Mouse (Mus musculus): ENCODE results near the gene Gm20532. TPM values are rescaled to one million over a fixed set of nuclear protein-coding genes. Genes with fewer than 3 reads are reported as not detected.

Gm20532 gene
- polyA plus RNA-seq, 1 experiment from 2014 or later: not detected

DNA sequence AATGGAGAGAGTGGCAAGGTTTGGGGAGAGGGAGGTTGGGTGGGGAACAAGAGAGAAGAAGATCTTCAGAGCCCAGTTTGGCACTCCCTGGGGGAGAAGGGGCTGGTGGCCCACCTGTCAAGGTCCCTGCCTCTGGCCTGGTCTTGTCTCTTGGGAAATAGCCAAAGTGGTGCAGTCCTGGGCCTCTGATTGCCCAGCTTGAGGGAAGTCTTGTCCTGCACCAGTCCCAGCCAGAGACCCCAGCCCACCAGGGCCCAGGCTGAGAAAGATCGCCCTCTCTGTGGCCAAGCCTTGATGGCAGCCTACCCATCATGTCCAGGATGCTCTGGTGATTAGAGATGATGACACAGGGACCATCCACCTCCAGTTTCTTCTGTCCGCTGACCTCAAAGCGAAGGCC is 10.5 kb downstream of the Gm20532 start:
- no peak for ATAC-seq
- WGBS: 98% methylated on average over 3 of the region's 3 CpGs
- H3K36me3 ChIP-seq (ENCODE audit: control insufficient read depth, insufficient read depth, low read length): 0 out of 2 replicates have a peak, but pooled peaks cover 9% of the 10 kb centered on the region

DNA sequence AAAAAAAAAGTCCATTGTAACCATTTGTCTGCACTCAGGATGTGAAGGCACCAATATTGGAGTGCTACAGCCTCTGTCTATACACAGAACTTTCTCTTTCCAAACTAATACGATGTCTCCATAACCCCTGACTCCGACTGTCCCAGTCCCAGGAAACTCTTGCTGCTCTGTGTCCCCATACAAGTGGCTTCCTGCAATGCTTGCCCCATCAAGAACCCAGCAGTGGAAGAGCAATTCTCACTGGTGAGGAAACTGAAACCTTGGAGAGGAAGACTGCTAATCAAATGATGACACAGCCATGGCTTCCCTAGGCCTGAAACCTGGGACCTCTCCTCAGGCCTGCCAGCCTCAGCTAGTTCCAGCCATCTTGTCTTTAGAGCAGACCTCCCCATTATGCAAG is 11.4 kb downstream of the Gm20532 start:
- Histone ChIP-seq H3K9me3 (ENCODE audit: control insufficient read depth, low read length) (no peaks in the 10 kb centered on the region), H3K36me3 (ENCODE audit: control insufficient read depth, insufficient read depth, low read length) (0 out of 2 replicates have a peak, but pooled peaks cover 9% of the 10 kb centered on the region), H3K27me3 (replicated peaks; ENCODE audit: control insufficient read depth, insufficient read depth, low read length) (no peaks in the 10 kb centered on the region), H3K4me1 (ENCODE audit: control insufficient read depth, insufficient read depth, low read length) (peaks cover 29% of the 10 kb centered on the region), H3K27ac (ENCODE audit: low read length) (no peak overlapping the region), H3K4me2 (ENCODE audit: low read depth, low read length) (no peak overlapping the region), H3K9ac (ENCODE audit: low read depth, low read length) (no peak overlapping the region), H3K4me3 (ENCODE audit: low read length) (no peak overlapping the region)
- no peak for ATAC-seq
- 88% methylated on average over 2 of the region's 2 CpGs for WGBS

More for the DNA sequence above, 10.5 kb downstream of the Gm20532 start:
- no peak overlapping the region for H3K27ac ChIP-seq (ENCODE audit: low read length)
- no peaks in the 10 kb centered on the region for H3K27me3 ChIP-seq (replicated peaks; ENCODE audit: control insufficient read depth, insufficient read depth, low read length)
- H3K9me3 ChIP-seq (ENCODE audit: control insufficient read depth, low read length): no peaks in the 10 kb centered on the region
- peaks cover 24% of the 10 kb centered on the region for H3K4me1 ChIP-seq (ENCODE audit: control insufficient read depth, insufficient read depth, low read length)
- H3K4me2 ChIP-seq (ENCODE audit: low read depth, low read length): no peak overlapping the region
- H3K9ac ChIP-seq (ENCODE audit: low read depth, low read length): no peak overlapping the region
- H3K4me3 ChIP-seq (ENCODE audit: low read length): no peak overlapping the region

DNA sequence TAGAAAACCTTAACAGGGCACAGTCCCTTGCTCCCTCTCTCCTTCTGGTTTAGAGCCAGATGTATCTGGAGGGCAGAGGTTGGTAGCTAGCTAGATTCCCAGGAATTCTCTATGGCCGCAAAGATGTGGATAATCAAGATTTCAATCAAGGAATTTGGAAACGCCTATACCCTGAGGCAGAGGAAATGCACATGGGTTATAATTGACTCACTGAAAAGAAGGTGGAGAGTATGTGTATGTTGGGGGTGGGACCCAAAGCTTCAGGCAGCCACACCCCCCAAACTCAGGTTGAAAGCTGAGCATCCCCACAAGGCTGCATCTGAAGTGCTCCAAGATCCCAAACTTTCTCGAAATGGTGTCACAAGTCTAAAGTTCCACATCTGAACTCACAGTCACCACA is 12.0 kb downstream of the Gm20532 start:
- H3K4me2 ChIP-seq (ENCODE audit: low read depth, low read length): no peak overlapping the region
- no peak for ATAC-seq
- no peak overlapping the region for H3K9ac ChIP-seq (ENCODE audit: low read depth, low read length)
- WGBS: 76% methylated on average over 3 of the region's 3 CpGs
- peaks cover 33% of the 10 kb centered on the region for H3K4me1 ChIP-seq (ENCODE audit: control insufficient read depth, insufficient read depth, low read length)
- H3K9me3 ChIP-seq (ENCODE audit: control insufficient read depth, low read length): no peaks in the 10 kb centered on the region
- H3K27me3 ChIP-seq (replicated peaks; ENCODE audit: control insufficient read depth, insufficient read depth, low read length): no peaks in the 10 kb centered on the region
- H3K27ac ChIP-seq (ENCODE audit: low read length): no peak overlapping the region
- no peak overlapping the region for H3K4me3 ChIP-seq (ENCODE audit: low read length)
- 0 out of 2 replicates have a peak, but pooled peaks cover 5% of the 10 kb centered on the region for H3K36me3 ChIP-seq (ENCODE audit: control insufficient read depth, insufficient read depth, low read length)

DNA sequence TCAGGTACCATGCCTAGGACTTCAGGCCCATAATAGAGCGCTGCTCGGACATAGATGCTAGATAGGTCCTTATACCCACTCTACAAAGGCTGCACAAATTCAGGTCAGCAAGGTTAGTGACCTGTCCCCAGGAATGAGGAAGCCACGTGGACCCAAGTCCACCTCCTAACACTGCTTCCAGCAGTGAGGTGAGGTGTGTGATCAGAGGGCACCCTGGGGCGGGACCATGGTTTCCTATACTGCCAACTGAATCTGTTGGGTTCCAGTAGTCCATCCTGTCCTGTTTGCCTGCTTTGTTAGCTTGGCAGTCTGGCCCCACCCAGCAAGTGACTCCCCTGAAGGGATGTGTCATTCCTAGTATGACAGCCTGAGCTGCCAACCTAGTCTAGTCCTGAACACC is 13.5 kb downstream of the Gm20532 start:
- WGBS: 85% methylated on average over 4 of the region's 4 CpGs
- Histone ChIP-seq H3K27ac (ENCODE audit: low read length) (peak overlapping the region; percentile 21), H3K27me3 (replicated peaks; ENCODE audit: control insufficient read depth, insufficient read depth, low read length) (no peaks in the 10 kb centered on the region), H3K36me3 (ENCODE audit: control insufficient read depth, insufficient read depth, low read length) (0 out of 2 replicates have a peak, but pooled peaks cover 5% of the 10 kb centered on the region), H3K4me1 (ENCODE audit: control insufficient read depth, insufficient read depth, low read length) (peaks cover 27% of the 10 kb centered on the region), H3K4me3 (ENCODE audit: low read length) (no peak overlapping the region), H3K4me2 (ENCODE audit: low read depth, low read length) (0 out of 2 replicates have a peak overlapping the region, but pooled peaks have one; percentile 18), H3K9me3 (ENCODE audit: control insufficient read depth, low read length) (no peaks in the 10 kb centered on the region), H3K9ac (ENCODE audit: low read depth, low read length) (no peak overlapping the region)
- ATAC-seq: no peak

DNA sequence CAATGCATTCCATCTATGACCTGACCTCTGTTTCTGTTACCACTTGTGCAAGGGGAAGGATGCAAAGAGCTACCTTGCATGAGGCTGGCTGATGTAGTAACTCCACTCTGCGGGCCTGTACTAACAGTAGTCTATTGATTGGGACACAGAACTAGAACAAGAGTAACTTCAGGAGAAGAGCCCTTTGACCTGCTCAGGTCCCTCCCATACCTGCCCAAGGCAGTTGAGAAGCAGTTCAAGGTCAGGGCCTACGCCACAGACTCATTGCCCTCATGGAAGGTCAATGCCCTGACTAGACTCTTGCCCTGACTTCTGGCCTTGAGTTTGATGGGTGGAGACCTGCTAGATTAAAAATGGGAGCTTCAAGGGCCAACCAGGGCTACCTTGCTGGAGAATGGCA is 14.2 kb downstream of the Gm20532 start:
- H3K9ac ChIP-seq (ENCODE audit: low read depth, low read length): no peak overlapping the region
- no peak for ATAC-seq
- H3K4me1 ChIP-seq (ENCODE audit: control insufficient read depth, insufficient read depth, low read length): peaks cover 23% of the 10 kb centered on the region
- H3K27ac ChIP-seq (ENCODE audit: low read length): peak overlapping the region; percentile 18; the same call in 1 of the 2 replicates
- H3K4me3 ChIP-seq (ENCODE audit: low read length): no peak overlapping the region
- WGBS: 65% methylated on average over 2 of the region's 2 CpGs
- H3K9me3 ChIP-seq (ENCODE audit: control insufficient read depth, low read length): no peaks in the 10 kb centered on the region
- no peaks in the 10 kb centered on the region for H3K27me3 ChIP-seq (replicated peaks; ENCODE audit: control insufficient read depth, insufficient read depth, low read length)
- H3K4me2 ChIP-seq (ENCODE audit: low read depth, low read length): no peak overlapping the region
- 0 out of 2 replicates have a peak, but pooled peaks cover 4% of the 10 kb centered on the region for H3K36me3 ChIP-seq (ENCODE audit: control insufficient read depth, insufficient read depth, low read length)

DNA sequence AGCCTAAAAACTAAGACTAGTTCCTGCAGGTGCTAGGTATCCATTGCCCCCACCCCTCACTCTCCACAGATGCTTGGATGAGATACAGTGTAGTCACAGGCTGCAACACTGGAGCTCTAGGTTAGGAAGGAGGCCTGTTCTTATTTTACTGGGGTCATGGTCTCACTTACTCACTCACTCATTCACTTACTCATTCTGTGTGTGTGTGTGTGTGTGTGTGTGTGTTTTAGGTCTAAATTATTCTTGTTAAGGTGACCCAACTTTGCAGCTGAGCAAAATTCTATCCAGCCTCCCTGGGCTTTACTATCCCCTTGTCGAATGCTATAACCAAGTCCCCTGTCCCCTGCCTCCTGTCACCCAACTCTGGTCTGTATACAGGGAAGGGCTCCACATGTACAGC is 15.2 kb downstream of the Gm20532 start:
- Histone ChIP-seq H3K27me3 (replicated peaks; ENCODE audit: control insufficient read depth, insufficient read depth, low read length) (no peaks in the 10 kb centered on the region), H3K9ac (ENCODE audit: low read depth, low read length) (no peak overlapping the region), H3K4me3 (ENCODE audit: low read length) (no peak overlapping the region), H3K27ac (ENCODE audit: low read length) (no peak overlapping the region), H3K4me2 (ENCODE audit: low read depth, low read length) (no peak overlapping the region), H3K9me3 (ENCODE audit: control insufficient read depth, low read length) (no peaks in the 10 kb centered on the region), H3K4me1 (ENCODE audit: control insufficient read depth, insufficient read depth, low read length) (peaks cover 19% of the 10 kb centered on the region), H3K36me3 (ENCODE audit: control insufficient read depth, insufficient read depth, low read length) (no peaks in the 10 kb centered on the region)
- 90% methylated on average over 1 of the region's 1 CpGs for WGBS
- no peak for ATAC-seq

DNA sequence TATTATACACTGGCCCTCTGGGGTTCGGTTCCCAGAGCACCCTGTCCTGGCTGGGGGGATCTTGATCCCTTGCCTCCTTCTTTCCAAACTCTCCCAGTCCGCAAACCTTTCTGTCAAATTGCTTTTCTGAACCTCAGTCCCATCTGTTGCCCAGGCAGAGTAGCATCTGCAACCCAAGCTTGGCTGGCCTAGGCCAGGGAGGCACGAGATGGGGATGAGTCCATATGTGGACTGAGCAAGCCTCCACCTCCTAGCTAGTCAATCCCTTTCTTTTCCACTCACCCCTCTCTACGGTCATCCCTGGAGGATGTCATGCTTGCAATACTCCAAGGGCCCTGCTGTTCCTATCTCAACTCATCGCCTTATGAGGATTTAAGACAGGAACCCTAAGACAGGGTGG is 16.2 kb downstream of the Gm20532 start:
- no peaks in the 10 kb centered on the region for H3K27me3 ChIP-seq (replicated peaks; ENCODE audit: control insufficient read depth, insufficient read depth, low read length)
- H3K36me3 ChIP-seq (ENCODE audit: control insufficient read depth, insufficient read depth, low read length): no peaks in the 10 kb centered on the region
- peaks cover 26% of the 10 kb centered on the region for H3K4me1 ChIP-seq (ENCODE audit: control insufficient read depth, insufficient read depth, low read length)
- H3K27ac ChIP-seq (ENCODE audit: low read length): no peak overlapping the region
- peak overlapping the region; percentile 68 for H3K4me2 ChIP-seq (ENCODE audit: low read depth, low read length)
- H3K9me3 ChIP-seq (ENCODE audit: control insufficient read depth, low read length): no peaks in the 10 kb centered on the region
- no peak for ATAC-seq
- WGBS: 82% methylated on average over 5 of the region's 5 CpGs
- H3K4me3 ChIP-seq (ENCODE audit: low read length): peak overlapping the region; percentile 76
- peak overlapping the region; percentile 92 for H3K9ac ChIP-seq (ENCODE audit: low read depth, low read length)

DNA sequence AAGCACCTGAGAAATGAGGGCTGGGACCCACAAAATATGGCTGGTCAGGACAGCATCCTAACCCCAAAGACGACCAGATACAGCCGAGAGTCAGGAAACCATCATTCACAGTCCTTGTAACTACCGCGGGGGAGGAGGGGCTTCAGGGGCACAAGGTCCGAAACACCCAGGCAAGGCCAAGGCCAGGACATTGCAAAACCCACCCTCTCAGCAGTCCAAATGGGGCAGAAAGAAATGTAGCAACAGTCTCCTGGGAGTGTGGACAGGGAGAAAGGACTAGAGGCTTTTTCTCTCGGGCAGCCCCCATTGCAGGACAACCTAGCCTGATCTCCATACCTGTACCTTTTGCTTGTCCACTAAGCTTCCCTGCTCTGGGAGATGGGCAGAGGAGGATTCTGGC is 16.7 kb downstream of the Gm20532 start:
- Histone ChIP-seq H3K27me3 (replicated peaks; ENCODE audit: control insufficient read depth, insufficient read depth, low read length) (no peaks in the 10 kb centered on the region), H3K4me2 (ENCODE audit: low read depth, low read length) (peak overlapping the region; percentile 68), H3K4me1 (ENCODE audit: control insufficient read depth, insufficient read depth, low read length) (peaks cover 26% of the 10 kb centered on the region), H3K36me3 (ENCODE audit: control insufficient read depth, insufficient read depth, low read length) (no peaks in the 10 kb centered on the region), H3K9me3 (ENCODE audit: control insufficient read depth, low read length) (no peaks in the 10 kb centered on the region), H3K27ac (ENCODE audit: low read length) (peak overlapping the region; percentile 92), H3K9ac (ENCODE audit: low read depth, low read length) (peak overlapping the region; percentile 92), H3K4me3 (ENCODE audit: low read length) (peak overlapping the region; percentile 76)
- 4% methylated on average over 6 of the region's 6 CpGs for WGBS
- no peak; the same call in 1 of the 2 replicates for ATAC-seq

DNA sequence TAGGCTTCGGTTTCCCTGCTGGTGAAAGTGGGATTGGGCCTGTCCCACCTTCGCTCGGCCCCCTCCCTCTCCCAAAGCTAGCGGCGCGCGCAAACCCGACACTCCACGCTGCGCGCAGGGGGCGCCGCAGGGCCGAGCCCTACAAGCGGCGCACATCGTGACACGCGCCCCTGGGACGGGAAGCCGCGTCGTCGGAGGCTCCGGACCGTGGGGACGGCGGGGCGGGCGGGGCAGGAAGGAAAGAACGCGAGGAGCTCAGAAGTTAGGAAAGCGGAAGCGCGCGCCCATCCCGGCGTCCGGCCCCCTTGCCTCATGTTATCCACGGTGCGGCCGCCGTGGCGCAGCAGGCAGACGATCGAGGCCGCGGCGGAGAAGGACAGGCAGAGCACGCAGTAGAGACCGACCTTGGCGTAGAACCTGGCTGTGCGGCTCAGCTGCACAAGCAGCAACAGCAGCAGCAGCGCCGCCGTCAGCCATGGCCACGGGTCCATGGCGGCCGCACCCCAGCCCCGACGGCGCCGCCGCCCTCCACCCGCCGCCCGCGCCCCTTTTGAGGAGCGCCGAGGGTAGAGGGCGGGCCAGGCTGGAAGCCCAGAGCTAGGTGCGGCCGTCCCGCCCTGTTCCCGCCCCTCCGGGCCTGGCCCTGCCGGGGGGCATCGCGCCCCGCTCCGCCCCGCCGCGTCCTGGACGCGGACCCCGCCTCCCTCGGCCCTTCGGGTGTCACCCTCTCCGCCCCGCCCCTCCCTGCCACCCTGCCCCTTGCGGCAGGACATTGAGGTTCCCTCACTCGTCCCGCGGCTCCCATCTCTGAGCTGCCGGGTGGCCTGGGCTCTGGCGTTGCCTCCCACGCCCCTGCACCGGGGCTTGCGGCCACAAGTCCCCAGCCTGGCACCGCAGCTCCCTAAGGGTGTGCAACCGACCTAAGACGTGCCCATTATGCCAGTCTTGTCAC is 17.6 kb downstream of the Gm20532 start, which contains the start of gene Agpat2:
Agpat2 (minus strand) TSS at position 698 of the 952 bp plus-strand sequence.
- Histone ChIP-seq H3K4me3 (ENCODE audit: low read length) (peak within 1 kb of the TSS; percentile 76), H3K27me3 (replicated peaks; ENCODE audit: control insufficient read depth, insufficient read depth, low read length) (no peaks in the 10 kb centered on the region), H3K9me3 (ENCODE audit: control insufficient read depth, low read length) (no peaks in the 10 kb centered on the region), H3K27ac (ENCODE audit: low read length) (peak within 1 kb of the TSS; percentile 92), H3K36me3 (ENCODE audit: control insufficient read depth, insufficient read depth, low read length) (no peaks in the 10 kb centered on the region), H3K4me1 (ENCODE audit: control insufficient read depth, insufficient read depth, low read length) (peaks cover 26% of the 10 kb centered on the region), H3K9ac (ENCODE audit: low read depth, low read length) (peak within 1 kb of the TSS; percentile 92), H3K4me2 (ENCODE audit: low read depth, low read length) (peak within 1 kb of the TSS; percentile 68)
- peak; percentile 87 for ATAC-seq
- WGBS: under 1% methylated on average over 101 of the region's 103 CpGs

All from intestine, embryonic 16.5 days (tissue).